Mouse (Mus musculus) c-Kit-positive CD71-positive TER-119-negative erythroid progenitor cells, embryonic 14.5 days (primary cell): Measurements from ENCODE around the gene Pole4.

Experiments
- DNase-seq: peaks from one replicate; pipeline ENCODE4 v3.0.0-alpha.2; 2013; ENCODE audit warnings: low read depth

Pole4 gene

GRCm38 (mm10) chr6:82705221-82705620, at the start of gene Pole4:
Gene Pole4 (minus strand): TSS chr6:82705365.
- DNase-seq = no peak

DNA sequence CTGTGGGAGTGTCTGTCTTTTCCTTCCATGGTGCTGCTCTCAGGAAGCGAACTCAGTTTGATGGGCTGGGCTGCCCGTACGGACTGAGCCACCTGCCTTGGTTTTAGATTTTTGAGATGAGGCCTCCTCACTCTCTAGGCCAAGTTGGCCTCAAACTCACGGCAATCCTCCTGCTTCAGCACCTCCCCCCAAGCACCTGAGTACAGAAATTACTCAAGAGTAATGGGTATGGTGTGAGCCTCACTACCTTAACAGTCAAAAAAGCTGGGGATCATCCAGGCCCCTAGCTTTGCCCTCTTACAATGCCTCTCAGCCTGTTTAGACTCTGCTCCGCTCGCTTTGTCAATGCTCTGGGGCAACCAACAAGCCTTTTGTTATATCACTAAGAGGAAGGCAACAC, 49.6 kb upstream of the Pole4 start:
- DNase-seq = no peak

- DNase-seq = no peak
Observed at GRCm38 (mm10) chr6:82753638-82754361, 48.6 kb upstream of the Pole4 start.

DNA sequence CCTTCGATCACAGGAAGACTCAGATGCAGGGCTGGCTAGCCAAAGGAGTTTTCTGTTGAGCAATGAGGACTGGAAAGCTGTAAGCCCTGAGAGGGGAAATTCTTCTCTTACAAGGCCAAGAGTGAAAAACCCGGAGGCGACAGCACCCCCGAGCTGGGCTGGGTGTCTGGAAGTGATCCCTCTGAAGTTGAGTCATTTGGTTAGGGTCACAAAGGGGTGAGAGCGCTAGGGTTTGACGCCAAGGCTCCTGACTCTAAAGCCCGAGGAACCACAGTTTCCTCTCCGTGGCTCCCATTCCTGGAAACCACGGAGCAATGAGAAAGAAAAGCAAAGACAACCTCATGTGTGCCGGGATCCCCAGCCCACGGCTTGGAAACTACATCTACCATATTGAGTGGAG, 47.9 kb upstream of the Pole4 start:
- DNase-seq = no peak

- DNase-seq = no peak
Observed at GRCm38 (mm10) chr6:82751791-82752190, 46.6 kb upstream of the Pole4 start.

- DNase-seq = no peak
Observed at GRCm38 (mm10) chr6:82751031-82751430, 45.9 kb upstream of the Pole4 start.

GRCm38 (mm10) chr6:82750063-82750462, 44.9 kb upstream of the Pole4 start:
- no peak for DNase-seq

GRCm38 (mm10) chr6:82748106-82748672, 43.0 kb upstream of the Pole4 start:
- DNase-seq = no peak

DNA sequence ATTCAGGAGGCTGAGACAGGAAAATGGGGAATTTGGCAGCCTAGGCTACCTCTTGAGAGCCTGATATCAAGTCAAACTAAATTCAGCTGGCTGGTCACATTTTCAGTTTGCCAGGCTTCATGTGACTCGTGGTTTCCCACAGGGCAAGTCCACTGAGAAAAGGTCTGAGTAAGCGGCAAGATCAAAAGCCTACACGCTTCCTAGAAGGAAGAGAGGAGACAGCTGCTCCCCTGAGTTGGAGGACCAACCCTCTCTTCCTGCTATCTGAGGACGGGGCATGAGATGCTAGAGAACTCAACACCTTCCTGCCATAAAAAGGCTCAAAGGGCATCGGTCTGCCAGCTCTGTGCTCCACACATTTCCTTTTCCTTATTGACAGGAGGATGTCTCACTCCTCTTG, 41.9 kb upstream of the Pole4 start:
- DNase-seq = no peak

GRCm38 (mm10) chr6:82744553-82744952, 39.4 kb upstream of the Pole4 start:
- no peak for DNase-seq

DNA sequence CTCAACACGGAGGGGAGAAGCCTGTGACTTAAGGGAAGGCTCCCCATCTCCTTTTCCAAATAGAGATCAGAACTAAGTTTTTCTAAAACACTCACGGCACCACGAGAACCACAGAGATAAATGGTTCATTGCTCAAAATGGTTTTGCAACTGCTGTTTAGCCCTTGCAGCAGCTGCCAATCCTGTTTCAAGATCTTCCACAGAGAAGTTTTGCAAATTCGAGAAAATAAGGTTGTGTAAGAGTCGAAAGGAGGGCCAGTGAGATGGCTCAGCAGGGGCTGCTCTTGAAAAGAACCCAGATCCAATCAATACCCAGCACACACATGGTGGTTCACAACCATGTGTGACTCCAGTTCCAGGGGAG, 36.3 kb upstream of the Pole4 start:
- no peak for DNase-seq

GRCm38 (mm10) chr6:82740868-82741517, 35.8 kb upstream of the Pole4 start:
- DNase-seq = no peak

DNA sequence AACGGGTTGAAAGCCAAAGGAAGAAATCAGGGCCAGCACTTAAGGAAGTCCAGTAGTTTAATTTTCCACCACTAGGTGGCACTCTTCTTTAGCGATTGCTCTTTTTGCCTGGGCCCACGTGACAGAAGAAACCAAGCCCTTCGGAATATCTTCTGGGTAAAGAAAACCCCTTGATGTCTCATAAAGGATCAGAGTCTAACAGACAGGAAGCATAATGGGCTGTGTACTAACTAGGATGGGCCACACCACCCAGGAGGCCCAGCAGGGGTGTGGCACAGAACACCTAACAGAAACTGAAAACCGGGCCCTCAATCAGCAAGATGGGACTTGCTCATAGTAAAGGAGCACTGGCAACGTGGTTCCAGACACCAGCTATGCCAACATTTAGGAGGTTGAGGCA, 35.1 kb upstream of the Pole4 start:
- peak; percentile 50 for DNase-seq

DNA sequence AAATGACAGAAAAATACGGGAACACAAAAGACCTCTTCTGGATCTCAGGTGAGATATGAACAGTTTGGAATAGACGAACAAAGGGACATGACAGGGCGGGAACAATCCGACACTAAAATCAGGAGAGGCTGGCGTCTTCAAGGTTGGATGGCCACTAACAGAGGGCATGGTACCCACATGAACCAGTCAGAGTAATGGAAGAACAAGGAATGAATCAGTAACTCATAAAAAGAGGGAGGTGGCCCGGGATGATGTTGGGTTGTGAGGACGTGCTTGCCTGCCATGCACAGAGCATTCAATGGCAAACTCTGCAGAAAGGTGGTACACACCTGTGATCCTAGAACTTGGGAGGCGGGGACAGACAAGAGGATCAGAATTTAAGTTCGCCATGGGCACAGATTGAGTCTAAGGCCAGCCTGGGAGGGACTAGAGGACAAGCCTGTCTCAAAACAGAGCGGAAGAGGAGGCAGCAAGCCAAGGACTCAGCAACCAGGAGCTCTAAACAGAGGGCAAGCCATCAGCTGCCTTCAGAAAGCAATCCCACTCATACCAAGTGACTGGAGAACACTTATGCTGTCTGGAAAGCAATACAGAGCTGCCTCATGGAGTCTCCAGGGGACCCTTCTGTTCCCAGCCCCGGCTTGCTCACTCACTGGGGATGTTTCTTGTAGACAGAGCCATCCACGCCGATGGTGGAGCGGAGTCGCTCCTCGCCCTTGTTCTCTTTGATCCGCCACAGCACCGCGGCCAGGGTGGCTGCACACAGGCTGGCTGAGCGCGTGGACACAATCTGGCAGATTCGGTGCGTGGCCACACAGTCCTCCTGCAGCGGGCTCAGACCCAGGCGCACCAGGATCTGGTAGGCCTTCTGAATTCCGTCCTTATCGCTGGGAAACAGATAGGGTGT, 32.7 kb upstream of the Pole4 start:
- no peak for DNase-seq

GRCm38 (mm10) chr6:82736626-82737600, 31.7 kb upstream of the Pole4 start:
- DNase-seq = no peak

- DNase-seq = no peak
Observed at GRCm38 (mm10) chr6:82735347-82735746, 30.2 kb upstream of the Pole4 start.

- DNase-seq = no peak
Observed at GRCm38 (mm10) chr6:82728635-82729034, 23.5 kb upstream of the Pole4 start.

- no peak for DNase-seq
Observed at GRCm38 (mm10) chr6:82727206-82727605, 22.0 kb upstream of the Pole4 start.

DNA sequence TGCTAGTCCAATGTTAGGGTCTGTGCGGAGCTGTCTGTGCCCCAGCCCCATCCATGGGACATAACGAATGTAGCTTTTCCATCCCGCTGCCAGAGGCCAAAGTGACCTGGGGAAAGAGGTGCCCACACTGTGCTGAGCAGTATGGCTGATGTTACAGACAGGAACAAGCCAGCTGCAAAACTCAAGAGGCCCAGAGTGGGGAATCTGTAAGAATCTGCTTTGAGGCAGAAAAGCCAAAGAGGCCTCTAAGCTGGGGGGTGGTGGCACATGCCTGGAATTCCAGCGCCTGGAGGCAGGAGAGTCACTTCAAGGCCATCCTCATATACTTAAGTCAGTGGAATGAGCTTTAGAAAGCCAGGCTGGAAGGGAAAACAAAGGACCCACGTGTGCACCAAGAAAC, 18.2 kb upstream of the Pole4 start:
- no peak for DNase-seq

DNA sequence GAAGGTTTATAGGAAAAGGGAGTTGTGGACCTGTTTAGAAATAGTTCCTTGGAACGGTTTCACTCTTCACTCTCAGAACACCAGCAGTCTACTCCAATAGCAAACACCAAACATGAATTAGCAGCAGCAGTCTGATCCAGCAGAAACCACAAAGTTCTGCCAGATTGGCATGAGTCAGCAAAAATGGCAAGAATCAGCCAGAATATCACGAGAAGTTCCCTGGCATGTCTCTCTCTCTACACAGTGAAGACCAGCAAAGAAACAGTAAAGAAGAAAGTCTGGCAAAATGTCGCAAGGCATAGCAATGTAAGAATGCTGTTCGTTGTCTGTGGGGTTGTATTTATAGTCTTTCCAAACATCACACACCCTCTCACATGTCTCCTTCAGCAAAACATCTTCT, 11.0 kb upstream of the Pole4 start:
- no peak for DNase-seq

DNA sequence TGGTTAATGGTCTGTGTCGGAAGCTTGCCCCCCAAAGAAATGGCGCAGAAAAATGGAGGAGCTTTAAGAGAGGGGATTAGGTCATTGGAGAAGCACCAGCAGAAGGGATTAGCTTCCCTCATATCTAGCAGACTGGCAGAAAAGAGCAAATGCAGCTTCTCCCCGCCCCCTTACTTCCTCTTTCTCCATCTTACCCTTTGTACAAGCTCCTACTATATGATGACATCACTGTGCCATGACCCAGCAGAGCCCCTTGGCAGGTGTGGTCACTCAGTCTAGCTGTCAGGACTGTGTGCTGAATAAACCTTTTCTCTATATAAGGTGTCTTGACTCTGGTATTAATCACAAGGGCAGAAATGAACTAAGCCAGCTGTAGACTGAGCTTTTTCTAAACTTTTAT, 10.5 kb upstream of the Pole4 start:
- DNase-seq = no peak
